ENCODE assay signal across 13 mouse cellular contexts in genomic region chr8:71411535-71412273, GRCm38 (mm10). TPM values are rescaled to one million over a fixed set of nuclear protein-coding genes. Genes with fewer than 3 reads are reported as not detected.
DNase-seq lines count a peak whose midpoint lies in the region; ATAC-seq lines count a peak whose summit lies in the region.
"Had no signal": no experiment of that assay in that cellular context is flagged by ENCODE, and none has a peak within 500 bp of the region (broad histone marks: within the 10 kb centered on the region; RNA-seq: fewer than 3 reads in every experiment).

No protein-coding gene starts in this region.

- H3K27me3 ChIP-seq in liver, embryonic 11.5 days (replicated peaks; ENCODE audit: control insufficient read depth, insufficient read depth, low read length) = no peaks in the 10 kb centered on the region
- H3K27me3 ChIP-seq: embryonic facial prominence, embryonic 15.5 days had no signal

- H3K9me3 ChIP-seq in liver, embryonic 11.5 days (ENCODE audit: control insufficient read depth, low read length) = no peaks in the 10 kb centered on the region
- H3K9me3 ChIP-seq: embryonic facial prominence, embryonic 15.5 days had no signal

- H3K9ac ChIP-seq in liver, embryonic 11.5 days (ENCODE audit: low read depth, low read length) = no peak overlapping the region
- H3K9ac ChIP-seq: embryonic facial prominence, embryonic 15.5 days had no signal

- H3K36me3 ChIP-seq in liver, embryonic 11.5 days (ENCODE audit: control insufficient read depth, insufficient read depth, low read length) = peaks cover 21% of the 10 kb centered on the region; the same call in 1 of the 2 replicates

- intact Hi-C loops in gastrocnemius, postnatal 14 days (cut with DNase I; ENCODE audit: low total_unique reads) = no loop called here

- peak; percentile 41 for DNase-seq in liver, embryonic 11.5 days (ENCODE audit: low spot score)
- no peak for DNase-seq in liver
- peak; percentile 73 for DNase-seq in CD4-positive helper T cell, adult 2 months (ENCODE audit: low read depth, low spot score)
- no peak for DNase-seq in gastrocnemius, postnatal 14 days
- no peak for DNase-seq in adrenal gland, postnatal 14 days
- DNase-seq: cerebellum, postnatal 14 days; heart, postnatal 10 days; kidney, adult 11 months; midbrain, embryonic 14.5 days had no signal

- peaks cover 6% of the 10 kb centered on the region for H3K4me1 ChIP-seq in liver, embryonic 11.5 days (replicated peaks; ENCODE audit: control insufficient read depth, insufficient read depth, low read length)

- H3K4me3 ChIP-seq in liver, embryonic 11.5 days (ENCODE audit: low read depth, low read length) = no peak overlapping the region
- H3K4me3 ChIP-seq: embryonic facial prominence, embryonic 15.5 days had no signal

- no peak overlapping the region for H3K27ac ChIP-seq in liver, embryonic 11.5 days (ENCODE audit: low read depth, low read length)
- H3K27ac ChIP-seq: embryonic facial prominence, embryonic 15.5 days had no signal

- H3K4me2 ChIP-seq in liver, embryonic 11.5 days = no peak overlapping the region
- H3K4me2 ChIP-seq: embryonic facial prominence, embryonic 15.5 days had no signal

- no peak; the same call in 1 of the 2 replicates for ATAC-seq in liver, embryonic 11.5 days (replicated peaks; ENCODE audit: low FRiP score)
- peak; percentile 36 for ATAC-seq in activated CD4-positive, CD25-positive, alpha-beta regulatory T cell, adult 4 months
- ATAC-seq in megakaryocyte-erythroid progenitor cell, adult 5-6 weeks (replicated peaks; ENCODE audit: low FRiP score, low TSS enrichment, poor library complexity, severe bottlenecking) = 0 out of 2 replicates have a peak, but pooled peaks have one; percentile 12
- ATAC-seq: lung, postnatal 0 days had no signal

- 42% methylated on average over 11 of the region's 11 CpGs for WGBS in liver, embryonic 11.5 days

RNA-seq across cellular contexts. Expression of gene Ankle1, which starts 5.9 kb away (rescaled TPM):
- 43.9 and 52.9 TPM in 2 replicates for polyA plus RNA-seq in liver, embryonic 11.5 days (2014; fragmentation: Nextera tagmentation; extraction: Ambion mirVana)
- polyA plus RNA-seq in activated CD4-positive, CD25-positive, alpha-beta regulatory T cell, adult 4 months (2017; shearing (Covaris generic)) = 1 to 10 TPM; 1.7 to 2.4 TPM
- 42.2 and 46.2 TPM in 2 replicates for total RNA-seq in megakaryocyte-erythroid progenitor cell, adult 5-6 weeks (2014; fragmentation: Nextera tagmentation)
- total RNA-seq in megakaryocyte-erythroid progenitor cell, adult 5-6 weeks (2017) = 13.3 and 23.5 TPM in 2 replicates
- total RNA-seq in gastrocnemius, postnatal 14 days (2021) = under 1 TPM; 0.78 to 0.86 TPM
- total RNA-seq in adrenal gland, postnatal 14 days (2021) = 5.8 and 6.9 TPM in 2 replicates

RNA-seq across cellular contexts. Expression of gene Babam1, which starts 15.0 kb away (rescaled TPM):
- polyA plus RNA-seq in liver, embryonic 11.5 days (2014; fragmentation: Nextera tagmentation; extraction: Ambion mirVana) = 102 and 111 TPM in 2 replicates
- polyA plus RNA-seq in activated CD4-positive, CD25-positive, alpha-beta regulatory T cell, adult 4 months (2017; shearing (Covaris generic)) = 10 to 100 TPM; 59.2 to 67.9 TPM
- 107 and 130 TPM in 2 replicates for total RNA-seq in megakaryocyte-erythroid progenitor cell, adult 5-6 weeks (2014; fragmentation: Nextera tagmentation)
- total RNA-seq in megakaryocyte-erythroid progenitor cell, adult 5-6 weeks (2017) = 73.7 and 90.2 TPM in 2 replicates
- total RNA-seq in gastrocnemius, postnatal 14 days (2021) = 10 to 100 TPM; 61.3 to 66.5 TPM
- total RNA-seq in adrenal gland, postnatal 14 days (2021) = 85.5 and 88.4 TPM in 2 replicates

RNA-seq across cellular contexts. Expression of gene Ushbp1, which starts 16.1 kb away (rescaled TPM):
- polyA plus RNA-seq in liver, embryonic 11.5 days (2014; fragmentation: Nextera tagmentation; extraction: Ambion mirVana) = 6.6 and 6.7 TPM in 2 replicates
- under 1 TPM in 1 of 2 experiments, not detected in 1; 0.28 TPM for polyA plus RNA-seq in activated CD4-positive, CD25-positive, alpha-beta regulatory T cell, adult 4 months (2017; shearing (Covaris generic))
- not detected in 2 replicates for total RNA-seq in megakaryocyte-erythroid progenitor cell, adult 5-6 weeks (2014; fragmentation: Nextera tagmentation)
- total RNA-seq in megakaryocyte-erythroid progenitor cell, adult 5-6 weeks (2017) = not detected in 2 replicates
- 10 to 100 TPM; 11.0 to 12.9 TPM for total RNA-seq in gastrocnemius, postnatal 14 days (2021)
- total RNA-seq in adrenal gland, postnatal 14 days (2021) = 30.9 and 37.6 TPM in 2 replicates

RNA-seq across cellular contexts. Expression of gene Nr2f6, which starts 29.9 kb away (rescaled TPM):
- polyA plus RNA-seq in liver, embryonic 11.5 days (2014; fragmentation: Nextera tagmentation; extraction: Ambion mirVana) = 43.7 and 44.6 TPM in 2 replicates
- polyA plus RNA-seq in activated CD4-positive, CD25-positive, alpha-beta regulatory T cell, adult 4 months (2017; shearing (Covaris generic)) = under 1 TPM in 1 of 2 experiments, not detected in 1; 0.45 TPM
- total RNA-seq in megakaryocyte-erythroid progenitor cell, adult 5-6 weeks (2014; fragmentation: Nextera tagmentation) = 1.4 and 3.2 TPM in 2 replicates
- 1.7 TPM in 1 of 2 replicates, not detected in the other for total RNA-seq in megakaryocyte-erythroid progenitor cell, adult 5-6 weeks (2017)
- 10 to 100 TPM; 16.0 to 21.5 TPM for total RNA-seq in gastrocnemius, postnatal 14 days (2021)
- total RNA-seq in adrenal gland, postnatal 14 days (2021) = 61.1 and 65.7 TPM in 2 replicates

RNA-seq across cellular contexts. Expression of gene Ocel1, which starts 40.6 kb away (rescaled TPM):
- polyA plus RNA-seq in liver, embryonic 11.5 days (2014; fragmentation: Nextera tagmentation; extraction: Ambion mirVana) = 5.8 and 6.9 TPM in 2 replicates
- polyA plus RNA-seq in activated CD4-positive, CD25-positive, alpha-beta regulatory T cell, adult 4 months (2017; shearing (Covaris generic)) = 1 to 10 TPM; 3.7 to 4.9 TPM
- 6.4 and 7.4 TPM in 2 replicates for total RNA-seq in megakaryocyte-erythroid progenitor cell, adult 5-6 weeks (2014; fragmentation: Nextera tagmentation)
- 8.1 and 13.8 TPM in 2 replicates for total RNA-seq in megakaryocyte-erythroid progenitor cell, adult 5-6 weeks (2017)
- total RNA-seq in gastrocnemius, postnatal 14 days (2021) = 1 to 10 TPM; 5.9 to 7.5 TPM
- 17.4 and 17.9 TPM in 2 replicates for total RNA-seq in adrenal gland, postnatal 14 days (2021)

Comparison
In these comparisons a context has a peak if more than half of its experiments do, and no peak if none do; other contexts are left out.
1. DNase-seq: peak in liver, embryonic 11.5 days (single experiment) and CD4-positive helper T cell, adult 2 months (single experiment); none in liver (single experiment), gastrocnemius, postnatal 14 days (single experiment) and adrenal gland, postnatal 14 days (single experiment).
2. RNA of gene Ushbp1, which starts 16.1 kb away (total RNA-seq): 30.9 to 37.6 TPM in adrenal gland, postnatal 14 days and 11.0 to 12.9 TPM in gastrocnemius, postnatal 14 days; not detected in megakaryocyte-erythroid progenitor cell, adult 5-6 weeks; every median in the first group is over 10 times any median in the second.